Mouse (Mus musculus) limb, embryonic 14.5 days (tissue): Measurements from ENCODE around the gene Gpr82. TPM values are rescaled to one million over a fixed set of nuclear protein-coding genes. Genes with fewer than 3 reads are reported as not detected.

Source experiments
- ATAC-seq: fragments of 200-750 bp; cut with Nextera tagmentation; 2 replicates; pipeline ENCODE4 v1.8.0; 2017; ENCODE audit warnings: low read depth, moderate number of reproducible peaks, moderate TSS enrichment; ENCODE audit not compliant: low FRiP score
- DNase-seq: peaks from one replicate; pipeline ENCODE4 v3.0.0-alpha.2; 2015; ENCODE audit warnings: low spot score
- H3K27ac ChIP-seq: fragments of 300-500 bp; sonication (generic); replicated peaks from 2 replicates; pipeline ENCODE4 v1.5.1; 2014; ENCODE audit warnings: low read depth, mild to moderate bottlenecking, low read length, moderate library complexity, mixed read lengths
- H3K27me3 ChIP-seq: fragments of 300-500 bp; sonication (generic); 2 replicates; pipeline ENCODE4 v1.6.1; 2014; ENCODE audit warnings: low read length, mixed read lengths; ENCODE audit not compliant: control insufficient read depth, insufficient read depth
- H3K36me3 ChIP-seq: fragments of 300-500 bp; sonication (generic); 2 replicates; pipeline ENCODE4 v1.6.1; 2014; ENCODE audit warnings: mild to moderate bottlenecking, low read length, moderate library complexity, mixed read lengths; ENCODE audit not compliant: control insufficient read depth, insufficient read depth
- H3K4me1 ChIP-seq: fragments of 300-500 bp; sonication (generic); 2 replicates; pipeline ENCODE4 v1.6.1; 2014; ENCODE audit warnings: antibody characterized with exemption, low read length, mixed read lengths; ENCODE audit not compliant: control insufficient read depth, insufficient read depth
- H3K4me2 ChIP-seq: fragments of 300-500 bp; sonication (generic); replicated peaks from 2 replicates; pipeline ENCODE4 v1.6.1; 2014; ENCODE audit warnings: low read depth, mild to moderate bottlenecking, low read length, moderate library complexity; ENCODE audit not compliant: severe bottlenecking
- H3K4me3 ChIP-seq: fragments of 300-500 bp; sonication (generic); replicated peaks from 2 replicates; pipeline ENCODE4 v1.5.1; 2014; ENCODE audit warnings: low read length
- H3K9ac ChIP-seq: fragments of 300-500 bp; sonication (generic); 2 replicates; pipeline ENCODE4 v1.6.1; 2014; ENCODE audit warnings: mild to moderate bottlenecking, low read depth, low read length, moderate library complexity; ENCODE audit not compliant: severe bottlenecking
- H3K9me3 ChIP-seq: fragments of 300-500 bp; sonication (generic); 2 replicates; pipeline ENCODE4 v1.6.1; 2016; ENCODE audit warnings: low read length; ENCODE audit not compliant: control insufficient read depth
- POLR2A ChIP-seq: fragments of 200-500 bp; IDR thresholded peaks from 2 replicates; pipeline ENCODE4 v1.8.0; 2012; ENCODE audit warnings: inconsistent platforms, mild to moderate bottlenecking, moderate library complexity, borderline replicate concordance; ENCODE audit not compliant: insufficient read depth, insufficient read length; ENCODE audit errors: extremely low read depth
- WGBS: fragments of 180-500 bp; shearing (Covaris S2); extraction: QIAGEN DNeasy Blood & Tissue Kit; methylation state at CpG from one replicate; pipeline ENCODE4 v1.1.7; 2014; 5-methylcytosine and 5-hydroxymethylcytosine counted together
- polyA plus RNA-seq, 2 experiments: library from polyadenylated mRNA; depleted of rRNA in 1 of 2; stranded (reverse) in 1 of 2; unstranded in 1 of 2; fragments of >200 nt; fragmentation: Nextera tagmentation in 1 of 2; extraction: Ambion mirVana in 1 of 2; gene quantifications; 2 replicates each; pipeline versions ENCODE4 v1.2.1 to v1.2.3; 2012 to 2014

Gpr82 gene
- polyA plus RNA-seq (2012; rRNA removed) (0.03 TPM in 1 of 2 replicates, not detected in the other), polyA plus RNA-seq (2014; fragmentation: Nextera tagmentation; extraction: Ambion mirVana) (0.40 and 0.43 TPM in 2 replicates)

DNA sequence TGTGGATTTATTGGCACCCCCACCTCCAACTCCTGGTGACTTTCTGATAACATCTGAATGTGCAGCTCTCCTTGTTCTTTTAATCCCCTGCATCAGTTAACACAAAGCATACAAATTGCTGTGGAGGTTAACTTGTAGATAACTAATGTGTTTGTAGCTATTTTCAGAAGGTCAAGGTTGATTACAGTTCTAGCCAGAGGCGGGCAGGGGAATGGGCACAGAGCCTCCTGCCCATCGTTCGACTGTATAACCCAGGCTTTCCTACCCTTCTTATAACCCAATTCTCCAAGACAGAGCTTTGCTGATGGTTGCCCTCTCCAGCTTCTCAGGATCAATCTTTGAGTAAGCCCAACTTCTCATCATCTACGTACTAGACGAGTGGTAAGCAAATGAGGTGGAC, at the start of gene Gpr82:
Gene Gpr82 (plus strand): TSS at position 301 of the 400 bp plus-strand sequence.
- H3K4me3 ChIP-seq: no peak within 1 kb of the TSS
- ATAC-seq (no peak), DNase-seq (no peak)
- no peak within 1 kb of the TSS for H3K9ac ChIP-seq
- no peaks in the 10 kb centered on the region for H3K9me3 ChIP-seq
- 93% methylated on average over 5 of the region's 5 CpGs for WGBS
- H3K4me2 ChIP-seq: no peak within 1 kb of the TSS
- H3K4me1 ChIP-seq: no peaks in the 10 kb centered on the region
- H3K27me3 ChIP-seq: no peaks in the 10 kb centered on the region
- TF ChIP-seq POLR2A: no peak
- H3K27ac ChIP-seq: no peak within 1 kb of the TSS
- H3K36me3 ChIP-seq: no peaks in the 10 kb centered on the region

DNA sequence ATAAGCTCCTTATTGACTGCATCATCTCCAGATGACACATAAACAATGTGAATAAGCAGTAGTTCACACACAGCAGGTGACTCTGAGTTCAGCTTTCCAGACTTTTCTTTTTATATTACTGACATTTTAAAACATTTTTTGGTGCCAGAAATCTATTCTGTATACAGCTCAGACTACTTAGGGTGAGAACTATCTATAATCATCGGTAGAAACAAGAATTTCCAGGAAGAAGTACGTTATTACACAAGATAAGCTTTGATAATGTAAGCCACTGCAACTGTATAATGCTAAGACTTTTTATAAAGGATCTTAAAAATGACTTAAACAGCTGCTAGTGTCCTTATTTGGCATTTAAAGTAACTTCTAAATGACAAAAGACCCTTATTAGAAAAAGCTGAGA, 49.0 kb upstream of the Gpr82 start:
- H3K27me3 ChIP-seq: no peaks in the 10 kb centered on the region
- no peak overlapping the region for H3K27ac ChIP-seq
- H3K4me2 ChIP-seq: no peak overlapping the region
- DNase-seq (no peak), ATAC-seq (no peak)
- no peak overlapping the region for H3K4me3 ChIP-seq
- H3K9me3 ChIP-seq: no peaks in the 10 kb centered on the region
- 0 out of 2 replicates have a peak, but pooled peaks cover 6% of the 10 kb centered on the region for H3K36me3 ChIP-seq
- no peaks in the 10 kb centered on the region for H3K4me1 ChIP-seq
- WGBS: 71% methylated on average over 2 of the region's 2 CpGs
- TF ChIP-seq POLR2A: no peak
- no peak overlapping the region for H3K9ac ChIP-seq

DNA sequence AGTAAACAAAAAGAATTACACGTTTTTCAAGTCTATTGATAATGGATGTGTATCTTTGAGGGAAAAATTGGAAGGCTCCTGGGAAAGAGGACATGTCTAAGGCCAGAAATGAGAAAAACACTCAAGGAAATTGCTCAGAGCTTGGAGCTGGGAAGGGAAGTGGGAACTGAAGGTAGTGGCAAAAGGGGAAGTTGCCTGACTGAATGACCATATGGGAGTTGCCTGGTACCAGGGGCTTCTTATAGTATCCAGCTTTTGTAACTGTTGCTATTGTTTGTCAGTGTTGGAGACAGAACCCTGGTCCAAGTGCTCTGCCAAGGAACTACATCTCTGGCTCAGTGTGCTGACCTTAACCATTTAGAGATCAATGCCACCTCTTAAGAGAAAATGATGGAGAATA, 44.4 kb upstream of the Gpr82 start:
- H3K27me3 ChIP-seq: no peaks in the 10 kb centered on the region
- H3K4me3 ChIP-seq: no peak overlapping the region
- 68% methylated on average over 1 of the region's 1 CpGs for WGBS
- ATAC-seq (no peak), DNase-seq (no peak)
- no peak overlapping the region for H3K4me2 ChIP-seq
- H3K4me1 ChIP-seq: no peaks in the 10 kb centered on the region
- H3K9me3 ChIP-seq: no peaks in the 10 kb centered on the region
- no peaks in the 10 kb centered on the region for H3K36me3 ChIP-seq
- TF ChIP-seq POLR2A: no peak
- H3K9ac ChIP-seq: no peak overlapping the region
- H3K27ac ChIP-seq: no peak overlapping the region

DNA sequence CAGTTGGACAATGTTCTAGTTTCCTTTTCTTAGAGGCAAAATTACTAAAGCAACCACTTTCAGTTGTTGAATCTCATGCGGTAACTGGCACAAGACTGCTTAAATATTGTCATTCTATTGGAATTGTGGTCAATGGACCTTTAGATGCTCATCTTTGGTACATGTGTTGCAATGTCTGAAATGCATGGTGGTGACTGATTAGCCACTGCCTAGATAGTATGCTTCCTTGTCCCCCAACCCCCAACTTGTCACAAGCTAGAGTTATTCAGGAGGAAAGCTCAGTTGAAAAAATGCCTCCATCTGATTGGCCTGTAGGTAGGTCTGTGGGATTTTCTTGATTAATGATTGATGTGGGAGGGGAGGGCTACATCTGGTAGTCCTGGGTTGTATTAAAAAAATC, 43.9 kb upstream of the Gpr82 start:
- H3K4me3 ChIP-seq: no peak overlapping the region
- H3K27me3 ChIP-seq: no peaks in the 10 kb centered on the region
- ATAC-seq: no peak
- 93% methylated on average over 1 of the region's 1 CpGs for WGBS
- H3K36me3 ChIP-seq: no peaks in the 10 kb centered on the region
- no peak overlapping the region for H3K27ac ChIP-seq
- H3K9me3 ChIP-seq: no peaks in the 10 kb centered on the region
- no peak overlapping the region for H3K9ac ChIP-seq
- TF ChIP-seq POLR2A: no peak
- no peaks in the 10 kb centered on the region for H3K4me1 ChIP-seq
- no peak overlapping the region for H3K4me2 ChIP-seq
- DNase-seq: no peak

DNA sequence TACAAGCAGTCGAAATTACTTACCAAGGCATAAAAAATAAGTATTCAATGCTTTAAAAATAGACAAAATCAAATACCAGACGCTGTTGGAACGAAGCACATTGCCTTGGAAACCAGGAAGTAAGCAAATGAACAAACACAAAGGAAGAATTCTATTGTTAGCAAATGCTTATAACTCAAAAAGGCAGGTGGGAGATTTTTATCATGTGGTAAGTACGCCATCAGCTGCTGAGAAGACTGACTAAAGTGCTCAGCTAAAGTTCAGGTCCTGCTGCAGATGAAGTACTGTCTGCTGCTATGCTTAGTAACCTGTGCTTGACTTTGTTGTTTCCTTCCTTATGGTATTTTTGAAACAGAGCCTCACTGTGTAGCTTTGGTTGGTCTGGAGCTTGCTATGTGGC, 42.7 kb upstream of the Gpr82 start:
- ATAC-seq (no peak), DNase-seq (no peak)
- H3K27ac ChIP-seq: no peak overlapping the region
- H3K4me1 ChIP-seq: no peaks in the 10 kb centered on the region
- H3K4me3 ChIP-seq: no peak overlapping the region
- no peaks in the 10 kb centered on the region for H3K27me3 ChIP-seq
- no peaks in the 10 kb centered on the region for H3K36me3 ChIP-seq
- TF ChIP-seq POLR2A: no peak
- 82% methylated on average over 4 of the region's 4 CpGs for WGBS
- no peaks in the 10 kb centered on the region for H3K9me3 ChIP-seq
- no peak overlapping the region for H3K9ac ChIP-seq
- H3K4me2 ChIP-seq: no peak overlapping the region

DNA sequence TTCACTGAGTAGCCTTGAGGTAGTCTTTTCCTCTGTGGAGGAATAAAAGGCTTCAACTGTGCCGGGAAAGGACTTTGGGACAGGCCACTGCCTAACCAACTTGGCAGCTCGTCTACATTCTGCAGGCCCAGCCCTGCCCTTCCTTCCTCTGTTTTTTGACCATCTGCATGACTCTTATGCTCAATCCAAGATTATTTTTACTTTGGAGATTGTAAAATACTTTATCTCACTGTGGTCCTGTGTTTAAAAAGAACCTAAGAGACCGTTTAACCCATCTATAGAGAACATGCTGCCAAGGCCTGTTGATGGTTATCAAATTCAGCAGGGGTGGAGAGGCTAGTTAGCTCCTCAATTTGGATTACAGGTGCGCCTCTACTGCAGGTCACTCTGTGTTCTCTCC, 39.7 kb upstream of the Gpr82 start:
- TF ChIP-seq POLR2A: no peak
- no peaks in the 10 kb centered on the region for H3K27me3 ChIP-seq
- 85% methylated on average over 4 of the region's 4 CpGs for WGBS
- no peak overlapping the region for H3K4me3 ChIP-seq
- ATAC-seq (no peak), DNase-seq (no peak)
- H3K27ac ChIP-seq: no peak overlapping the region
- no peaks in the 10 kb centered on the region for H3K36me3 ChIP-seq
- H3K4me2 ChIP-seq: no peak overlapping the region
- no peaks in the 10 kb centered on the region for H3K4me1 ChIP-seq
- H3K9ac ChIP-seq: no peak overlapping the region
- H3K9me3 ChIP-seq: no peaks in the 10 kb centered on the region
